Mouse (Mus musculus) layer of hippocampus, postnatal 36 days (tissue): Measurements from ENCODE around the gene Grid2. TPM values are rescaled to one million over a fixed set of nuclear protein-coding genes. Genes with fewer than 3 reads are reported as not detected.

ENCODE experiments used
- DNase-seq, 2 experiments: peaks; one replicate each; pipeline ENCODE4 v3.0.0; 2022
- total RNA-seq, 2 experiments: library from RNA; stranded (reverse); gene quantifications; 2 replicates each; pipeline ENCODE4 v1.2.3; 2021

The Grid2 gene
- total RNA-seq, 2 experiments from 2014 or later, result 14.2 to 16.4 TPM

DNA sequence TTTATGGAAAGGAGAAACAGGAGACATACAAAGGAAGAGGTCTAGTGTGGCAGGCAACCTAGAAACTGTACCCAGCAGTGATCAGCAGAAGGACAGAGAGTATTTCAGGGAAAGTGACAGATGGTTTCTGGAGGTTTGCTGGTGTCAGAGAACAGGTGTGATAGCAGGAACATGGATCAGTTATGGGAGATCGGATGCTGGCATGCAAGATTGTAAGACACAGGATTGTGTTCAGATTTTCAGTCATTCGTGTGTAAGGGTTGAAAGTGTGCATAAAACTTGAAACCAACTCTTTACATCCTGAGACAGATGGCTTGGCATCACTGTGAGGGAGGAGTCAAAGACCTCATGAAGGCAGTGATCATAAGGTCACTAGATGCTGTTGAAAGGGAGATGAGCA lies 817.7 kb downstream of the Grid2 start:
- no peak for DNase-seq

GRCm38 (mm10) chr6:64077911-64078310 lies 822.2 kb downstream of the Grid2 start:
- no peak for DNase-seq

DNA sequence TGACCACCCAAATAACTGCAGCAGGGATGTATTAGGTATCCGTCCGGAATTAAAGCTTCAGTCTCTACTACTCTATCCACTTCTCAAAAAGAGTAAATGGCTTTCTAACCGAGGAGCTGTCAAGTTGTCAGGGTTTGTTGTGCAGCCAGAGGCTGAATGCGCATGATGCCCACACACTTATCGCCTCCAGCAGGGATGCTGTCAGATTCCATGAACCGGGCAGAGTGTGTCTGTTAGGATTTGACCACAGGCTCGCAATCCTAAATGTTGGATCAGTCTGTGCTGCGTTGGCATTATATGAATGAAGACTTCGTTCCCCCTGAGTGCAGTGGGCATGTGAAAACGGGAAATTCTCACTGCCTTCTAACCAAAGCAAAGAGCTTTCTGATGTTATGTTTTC lies 843.0 kb downstream of the Grid2 start:
- DNase-seq, result peak in 1 of 2 experiments; percentile 7

GRCm38 (mm10) chr6:64114594-64114993 lies 858.9 kb downstream of the Grid2 start:
- no peak for DNase-seq

- no peak for DNase-seq
These were observed 880.6 kb downstream of the Grid2 start for GRCm38 (mm10) chr6:64136275-64136674.

DNA sequence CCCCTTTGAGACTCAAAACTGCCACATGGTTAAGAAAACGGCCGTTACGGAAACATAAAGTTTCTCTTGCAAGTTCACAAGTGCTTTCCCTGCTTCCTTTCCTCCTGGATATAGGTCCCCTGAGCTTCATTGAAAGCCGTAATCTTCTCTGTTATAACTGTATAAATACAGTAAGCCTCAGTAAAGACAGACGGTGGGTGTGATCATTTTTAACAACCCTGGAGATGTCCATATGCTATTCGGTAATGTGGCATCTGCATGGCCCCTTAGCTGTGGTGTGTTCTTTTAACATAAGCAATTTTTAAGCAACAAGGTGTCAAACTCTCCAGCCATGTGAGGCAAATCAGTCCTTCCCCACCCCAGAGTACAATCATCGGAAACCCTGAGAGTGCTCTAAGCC lies 892.9 kb downstream of the Grid2 start:
- DNase-seq, result no peak

GRCm38 (mm10) chr6:64174995-64175612 lies 919.4 kb downstream of the Grid2 start:
- no peak for DNase-seq

GRCm38 (mm10) chr6:64193646-64194045 lies 938.0 kb downstream of the Grid2 start:
- no peak for DNase-seq

DNA sequence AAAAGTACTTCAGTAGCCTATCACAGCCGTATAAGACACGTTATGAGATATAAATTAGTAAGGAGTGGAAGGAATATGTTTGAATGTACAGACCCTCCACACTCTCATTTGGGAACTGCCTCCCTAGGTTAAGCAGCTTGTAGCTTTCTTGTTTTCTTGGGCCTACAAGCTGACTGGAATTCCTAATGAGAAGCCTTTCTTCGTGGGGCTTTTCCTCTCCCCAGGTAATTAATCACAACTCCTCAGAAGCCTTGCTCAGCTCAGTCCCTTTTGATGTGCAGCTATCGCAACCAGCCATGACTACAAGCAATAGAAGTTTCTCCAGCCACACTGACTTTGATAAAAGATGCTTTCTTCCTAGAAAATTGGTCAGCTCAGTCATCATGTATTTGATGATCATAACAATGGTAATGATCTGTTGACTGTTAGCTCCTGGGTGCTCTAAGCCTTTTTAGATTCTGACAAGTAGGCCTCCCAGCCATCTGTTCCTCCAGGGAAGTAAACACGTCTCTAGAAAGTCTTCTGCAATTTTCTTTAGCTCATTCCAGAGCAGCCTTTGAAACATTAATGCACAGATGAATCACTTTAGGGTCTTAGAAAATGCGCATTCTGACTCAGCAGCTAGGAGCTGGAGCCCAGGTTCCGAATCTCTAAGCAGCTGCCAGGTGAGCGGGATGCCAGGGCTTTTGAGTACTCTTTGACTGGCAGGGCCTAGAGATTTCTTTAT lies 946.9 kb downstream of the Grid2 start:
- DNase-seq, result peak in 1 of 2 experiments; percentile 2

DNA sequence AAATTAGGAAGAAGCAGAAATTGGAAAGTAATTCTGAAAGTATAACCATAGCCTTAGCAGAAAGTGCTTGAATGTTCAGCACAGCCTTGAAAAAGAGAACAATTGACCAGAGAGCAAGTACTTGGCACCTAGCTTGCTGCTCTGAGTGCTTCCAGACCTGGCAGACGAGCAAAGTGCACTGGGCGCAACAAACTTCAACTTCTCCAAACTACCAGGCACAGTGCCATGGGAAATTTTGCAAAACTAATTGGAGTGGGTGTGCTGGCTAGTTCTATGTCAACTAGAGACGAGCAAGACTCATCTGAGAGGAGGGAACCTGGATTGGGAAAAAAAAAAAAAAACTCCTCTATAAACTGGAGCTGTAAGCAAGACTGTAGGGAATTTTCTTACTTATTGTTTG lies 980.7 kb downstream of the Grid2 start:
- peak; percentile 11 to 16 for DNase-seq

GRCm38 (mm10) chr6:64240526-64240925 lies 984.9 kb downstream of the Grid2 start:
- DNase-seq, result no peak

GRCm38 (mm10) chr6:64245951-64246350 lies 990.3 kb downstream of the Grid2 start:
- DNase-seq, result no peak

GRCm38 (mm10) chr6:64251041-64251440 lies 995.4 kb downstream of the Grid2 start:
- DNase-seq, result no peak

- DNase-seq, result no peak
These were observed 1007.8 kb downstream of the Grid2 start for GRCm38 (mm10) chr6:64263517-64263916.

DNA sequence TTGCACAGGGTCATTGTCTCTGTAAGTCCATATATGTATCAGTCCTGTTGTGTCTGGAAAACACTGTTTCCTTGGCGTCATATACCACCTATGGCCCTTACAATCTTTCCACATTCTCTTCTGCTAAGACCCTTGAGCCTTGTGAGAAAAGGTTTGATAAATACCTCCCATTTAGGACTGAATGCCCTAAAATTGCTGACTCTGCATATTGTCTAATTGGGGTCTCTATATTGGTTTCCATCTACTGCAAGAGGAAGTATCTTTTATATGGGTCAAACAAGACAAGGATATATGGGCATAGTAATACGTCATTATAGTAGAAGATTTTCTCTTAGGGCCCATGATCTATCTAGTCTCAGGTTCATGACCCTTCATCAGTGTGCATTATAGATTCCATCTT lies 1008.5 kb downstream of the Grid2 start:
- no peak for DNase-seq

GRCm38 (mm10) chr6:64274319-64275114 lies 1018.8 kb downstream of the Grid2 start:
- no peak for DNase-seq

DNA sequence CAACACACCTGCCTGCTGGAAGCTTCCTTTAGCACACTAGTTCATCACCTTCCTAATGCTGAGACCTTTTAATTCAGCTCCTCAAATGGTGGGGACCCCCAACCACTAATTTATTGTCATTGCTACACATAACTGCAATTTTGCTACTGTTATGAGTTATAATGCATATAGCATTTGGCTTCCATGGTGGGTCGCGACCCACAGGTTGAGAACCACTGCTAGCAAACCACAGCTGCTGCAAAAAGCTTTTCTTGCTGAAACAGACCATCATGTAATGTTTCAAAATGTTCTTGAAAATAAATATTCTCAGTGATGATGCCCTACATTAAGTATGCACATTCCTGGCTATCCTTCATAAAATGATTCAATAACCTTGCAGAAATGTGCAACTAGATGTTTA lies 1024.3 kb downstream of the Grid2 start:
- no peak for DNase-seq

GRCm38 (mm10) chr6:64293761-64294160 lies 1038.1 kb downstream of the Grid2 start:
- no peak for DNase-seq

- DNase-seq, result no peak
These were observed 1042.0 kb downstream of the Grid2 start for GRCm38 (mm10) chr6:64297633-64298032.

DNA sequence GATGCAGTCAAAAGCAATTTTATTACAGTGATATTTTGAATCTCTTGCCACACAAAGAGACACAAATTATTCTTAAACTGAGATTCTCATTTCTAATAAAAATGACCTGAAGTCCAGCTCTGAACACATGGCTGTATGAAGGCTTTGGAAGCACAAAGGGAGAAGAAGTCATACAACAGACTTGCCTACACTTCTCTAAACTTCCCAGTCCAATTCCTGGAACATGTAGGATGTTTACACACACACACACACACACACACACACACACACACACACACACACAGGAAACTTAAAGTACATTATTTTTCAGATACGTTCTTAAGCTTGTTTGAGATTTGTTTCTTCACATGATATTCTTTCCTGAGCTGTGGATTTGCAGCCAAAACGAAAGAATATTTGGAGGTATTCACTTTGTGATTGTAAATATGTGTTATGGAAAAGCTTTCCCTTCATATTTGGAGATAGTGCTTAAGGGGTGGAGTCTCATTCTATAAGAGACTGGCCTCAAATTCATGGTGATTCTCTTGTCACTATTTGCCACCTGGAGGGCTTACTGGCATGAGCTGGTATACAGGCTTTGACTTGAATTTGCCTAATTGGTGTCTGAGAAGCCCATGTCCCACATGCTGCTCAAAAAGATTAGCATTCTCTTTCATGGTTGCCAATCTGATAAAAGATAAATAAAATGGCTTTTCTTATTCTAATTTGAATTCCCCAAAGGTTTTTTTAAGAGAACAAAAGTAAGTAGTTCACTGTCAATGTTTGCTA lies 1049.2 kb downstream of the Grid2 start:
- no peak for DNase-seq

GRCm38 (mm10) chr6:64308631-64309030 lies 1053.0 kb downstream of the Grid2 start:
- no peak for DNase-seq

DNA sequence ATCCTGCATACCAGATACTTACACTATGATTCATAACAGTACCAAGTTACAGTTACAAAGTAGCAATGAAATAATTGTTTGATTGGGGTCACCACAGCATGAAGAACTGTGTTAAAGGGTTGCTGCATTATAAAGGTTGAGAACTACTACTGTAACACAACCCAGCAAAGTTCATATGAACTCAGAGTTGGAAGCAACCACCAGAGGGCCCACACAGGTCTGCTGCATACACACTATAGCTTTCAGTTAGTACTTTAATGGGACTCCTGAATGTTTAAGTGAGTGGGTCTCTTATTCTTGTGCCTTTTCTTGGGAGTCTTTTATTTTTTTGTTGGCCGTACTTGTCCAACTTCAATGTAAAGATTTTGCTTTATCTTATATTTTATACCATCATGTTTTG lies 1057.5 kb downstream of the Grid2 start:
- no peak for DNase-seq

GRCm38 (mm10) chr6:64326936-64327335 lies 1071.3 kb downstream of the Grid2 start:
- no peak for DNase-seq
